Mouse (Mus musculus): ENCODE measurements around the gene Gm10260. TPM values are rescaled to one million over a fixed set of nuclear protein-coding genes. Genes with fewer than 3 reads are reported as not detected.
A peak's percentile ranks its signal among the peaks of the same experiment; 100 is the strongest.

Gene Gm10260
- total and polyA plus RNA-seq, 2 experiments = 6.6 to 10.0 TPM

DNA sequence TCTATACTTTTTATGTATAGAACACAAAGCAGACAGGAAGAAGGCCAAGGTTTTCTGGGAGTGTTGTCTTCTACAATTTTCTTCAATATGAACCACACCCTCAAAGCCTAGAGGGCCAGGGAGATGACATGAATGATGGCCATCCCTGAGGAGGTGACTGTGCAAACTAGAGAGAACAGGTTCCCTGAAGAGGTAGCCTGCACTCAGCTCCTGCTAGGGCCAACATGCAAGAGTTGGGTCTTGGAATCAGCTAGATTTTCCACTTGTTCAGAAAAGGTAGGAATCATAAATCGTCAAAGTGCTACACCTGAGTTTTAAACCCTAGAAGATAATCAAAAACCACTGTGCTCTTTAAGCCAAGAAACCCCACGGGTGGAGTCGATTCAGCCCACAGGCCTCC is 6.2 kb upstream of the Gm10260 start:
- Histone ChIP-seq H3K4me3 (ENCODE audit: insufficient read depth, low read depth, low read length) (no peak overlapping the region), H3K9ac (ENCODE audit: low read depth, low read length) (no peak overlapping the region), H3K36me3 (ENCODE audit: control insufficient read depth, insufficient read depth, low read length) (no peaks in the 10 kb centered on the region), H3K27ac (replicated peaks; ENCODE audit: insufficient read depth, low read depth, low read length) (no peak overlapping the region), H3K4me1 (ENCODE audit: control insufficient read depth, insufficient read depth, low read length) (no peaks in the 10 kb centered on the region), H3K79me2 (ENCODE audit: control insufficient read depth, insufficient read depth, low read length) (no peaks in the 10 kb centered on the region), H3K27me3 (ENCODE audit: control insufficient read depth, insufficient read depth, low read length) (no peaks in the 10 kb centered on the region)
- no peak for DNase-seq (ENCODE audit: extremely low read depth, low read depth, low spot score)
- WGBS = 91% methylated on average over 3 of the region's 3 CpGs
- no peak for TF ChIP-seq CTCF (IDR thresholded peaks at IDR 0.05; ENCODE audit: low read depth, low read length)
- TF ChIP-seq POLR2A (IDR thresholded peaks at IDR 0.05; ENCODE audit: extremely low read depth, insufficient read depth, low read length) = no peak

DNA sequence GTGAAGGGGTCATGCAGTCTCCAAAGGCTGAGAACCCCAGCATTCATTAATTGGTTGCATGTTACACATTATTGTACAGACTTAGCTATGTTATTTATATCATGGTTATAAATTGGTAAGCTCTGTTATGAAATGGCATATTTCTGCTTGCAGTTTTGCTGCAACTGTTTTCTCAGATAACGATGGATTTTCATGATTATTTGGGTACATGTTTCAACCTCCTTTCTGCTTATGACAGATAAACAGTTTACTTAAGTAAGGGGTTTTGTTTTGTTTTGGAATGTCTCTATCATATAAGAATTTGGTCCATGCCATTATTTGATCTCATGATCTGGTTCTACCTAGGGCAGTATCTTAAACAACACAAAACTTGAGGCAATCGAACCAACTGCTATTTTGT is 5.5 kb upstream of the Gm10260 start:
- Histone ChIP-seq H3K9ac (ENCODE audit: low read depth, low read length) (no peak overlapping the region), H3K27ac (replicated peaks; ENCODE audit: insufficient read depth, low read depth, low read length) (no peak overlapping the region), H3K36me3 (ENCODE audit: control insufficient read depth, insufficient read depth, low read length) (no peaks in the 10 kb centered on the region), H3K4me1 (ENCODE audit: control insufficient read depth, insufficient read depth, low read length) (no peaks in the 10 kb centered on the region), H3K79me2 (ENCODE audit: control insufficient read depth, insufficient read depth, low read length) (no peaks in the 10 kb centered on the region), H3K27me3 (ENCODE audit: control insufficient read depth, insufficient read depth, low read length) (no peaks in the 10 kb centered on the region), H3K4me3 (ENCODE audit: insufficient read depth, low read depth, low read length) (no peak overlapping the region)
- TF ChIP-seq CTCF (IDR thresholded peaks at IDR 0.05; ENCODE audit: low read depth, low read length) (no peak), POLR2A (IDR thresholded peaks at IDR 0.05; ENCODE audit: extremely low read depth, insufficient read depth, low read length) (no peak)
- WGBS = 81% methylated on average over 2 of the region's 2 CpGs
- DNase-seq (ENCODE audit: extremely low read depth, low read depth, low spot score) = no peak

DNA sequence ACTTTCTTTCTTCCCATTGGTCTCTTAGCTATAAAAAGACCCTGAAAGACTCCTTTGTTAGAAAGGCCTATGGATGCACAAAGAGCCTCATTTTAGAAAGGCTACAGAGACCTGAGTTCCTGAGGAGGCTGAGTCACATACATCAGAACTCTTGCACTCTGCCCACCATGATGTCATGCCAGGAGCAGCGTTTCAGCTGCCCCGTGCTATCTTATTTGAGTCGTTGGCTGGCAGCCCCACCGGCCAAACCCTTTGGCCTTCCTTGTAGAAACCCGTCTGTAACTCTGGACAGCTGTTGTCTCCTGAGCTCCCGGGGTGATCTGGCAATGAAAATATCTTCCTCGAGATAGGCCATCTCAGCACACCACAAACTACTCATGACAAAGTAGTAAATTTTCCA is 3.6 kb upstream of the Gm10260 start:
- no peak overlapping the region for H3K4me3 ChIP-seq (ENCODE audit: insufficient read depth, low read depth, low read length)
- H3K79me2 ChIP-seq (ENCODE audit: control insufficient read depth, insufficient read depth, low read length) = no peaks in the 10 kb centered on the region
- no peak overlapping the region for H3K27ac ChIP-seq (replicated peaks; ENCODE audit: insufficient read depth, low read depth, low read length)
- H3K9ac ChIP-seq (ENCODE audit: low read depth, low read length) = no peak overlapping the region
- TF ChIP-seq CTCF (IDR thresholded peaks at IDR 0.05; ENCODE audit: low read depth, low read length) (no peak), POLR2A (IDR thresholded peaks at IDR 0.05; ENCODE audit: extremely low read depth, insufficient read depth, low read length) (no peak)
- no peaks in the 10 kb centered on the region for H3K36me3 ChIP-seq (ENCODE audit: control insufficient read depth, insufficient read depth, low read length)
- DNase-seq (ENCODE audit: extremely low read depth, low read depth, low spot score) = no peak
- H3K27me3 ChIP-seq (ENCODE audit: control insufficient read depth, insufficient read depth, low read length) = no peaks in the 10 kb centered on the region
- no peaks in the 10 kb centered on the region for H3K4me1 ChIP-seq (ENCODE audit: control insufficient read depth, insufficient read depth, low read length)
- WGBS = 70% methylated on average over 7 of the region's 7 CpGs

DNA sequence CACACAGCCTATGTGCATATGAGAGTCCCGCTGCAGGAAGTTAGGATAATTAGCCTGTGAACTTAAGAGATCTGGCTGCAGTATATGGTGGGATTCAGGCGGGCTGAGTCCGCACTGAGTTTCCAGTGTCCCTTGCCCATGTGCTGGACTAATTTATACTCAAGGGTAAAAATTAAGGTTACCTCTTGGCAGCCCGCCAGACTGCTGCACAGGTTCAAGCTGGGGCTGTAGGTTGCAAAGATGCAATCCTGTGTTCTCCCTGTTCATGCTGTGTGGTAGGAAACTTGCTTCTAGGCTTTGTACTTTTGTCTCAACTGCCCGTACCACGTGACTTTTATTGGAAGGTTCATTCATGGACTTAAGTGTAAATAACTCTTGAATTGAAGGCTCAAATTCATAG is 3.0 kb upstream of the Gm10260 start:
- H3K9ac ChIP-seq (ENCODE audit: low read depth, low read length) = no peak overlapping the region
- no peak overlapping the region for H3K27ac ChIP-seq (replicated peaks; ENCODE audit: insufficient read depth, low read depth, low read length)
- H3K27me3 ChIP-seq (ENCODE audit: control insufficient read depth, insufficient read depth, low read length) = no peaks in the 10 kb centered on the region
- no peak for TF ChIP-seq CTCF (IDR thresholded peaks at IDR 0.05; ENCODE audit: low read depth, low read length)
- no peak for TF ChIP-seq POLR2A (IDR thresholded peaks at IDR 0.05; ENCODE audit: extremely low read depth, insufficient read depth, low read length)
- no peaks in the 10 kb centered on the region for H3K4me1 ChIP-seq (ENCODE audit: control insufficient read depth, insufficient read depth, low read length)
- no peak overlapping the region for H3K4me3 ChIP-seq (ENCODE audit: insufficient read depth, low read depth, low read length)
- H3K36me3 ChIP-seq (ENCODE audit: control insufficient read depth, insufficient read depth, low read length) = no peaks in the 10 kb centered on the region
- 81% methylated on average over 6 of the region's 6 CpGs for WGBS
- no peaks in the 10 kb centered on the region for H3K79me2 ChIP-seq (ENCODE audit: control insufficient read depth, insufficient read depth, low read length)
- no peak for DNase-seq (ENCODE audit: extremely low read depth, low read depth, low spot score)

DNA sequence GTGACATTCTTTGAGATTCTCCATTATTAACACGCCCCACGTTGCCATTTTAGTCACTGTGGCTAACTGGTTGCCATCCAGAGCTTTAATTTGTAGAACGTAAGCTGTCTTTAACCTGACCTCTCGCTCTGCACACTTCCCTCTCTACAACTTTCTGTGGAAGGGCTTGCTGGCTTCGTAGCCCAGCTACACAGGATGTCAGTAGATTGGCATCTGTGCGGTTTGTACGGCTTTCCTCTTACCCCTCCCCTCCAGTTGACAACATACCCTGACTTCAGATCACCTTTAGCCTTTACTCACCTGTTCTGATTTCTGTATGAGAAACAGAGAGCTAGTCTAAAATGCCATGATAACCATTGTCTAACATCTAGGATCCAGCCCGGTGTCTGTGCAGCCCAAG is 1.7 kb upstream of the Gm10260 start:
- H3K79me2 ChIP-seq (ENCODE audit: control insufficient read depth, insufficient read depth, low read length) = no peaks in the 10 kb centered on the region
- TF ChIP-seq POLR2A (IDR thresholded peaks at IDR 0.05; ENCODE audit: extremely low read depth, insufficient read depth, low read length) (no peak), CTCF (IDR thresholded peaks at IDR 0.05; ENCODE audit: low read depth, low read length) (no peak)
- no peak for DNase-seq (ENCODE audit: extremely low read depth, low read depth, low spot score)
- H3K27ac ChIP-seq (replicated peaks; ENCODE audit: insufficient read depth, low read depth, low read length) = no peak overlapping the region
- 91% methylated on average over 8 of the region's 8 CpGs for WGBS
- H3K27me3 ChIP-seq (ENCODE audit: control insufficient read depth, insufficient read depth, low read length) = no peaks in the 10 kb centered on the region
- H3K9ac ChIP-seq (ENCODE audit: low read depth, low read length) = no peak overlapping the region
- no peak overlapping the region for H3K4me3 ChIP-seq (ENCODE audit: insufficient read depth, low read depth, low read length)
- H3K4me1 ChIP-seq (ENCODE audit: control insufficient read depth, insufficient read depth, low read length) = no peaks in the 10 kb centered on the region
- no peaks in the 10 kb centered on the region for H3K36me3 ChIP-seq (ENCODE audit: control insufficient read depth, insufficient read depth, low read length)

DNA sequence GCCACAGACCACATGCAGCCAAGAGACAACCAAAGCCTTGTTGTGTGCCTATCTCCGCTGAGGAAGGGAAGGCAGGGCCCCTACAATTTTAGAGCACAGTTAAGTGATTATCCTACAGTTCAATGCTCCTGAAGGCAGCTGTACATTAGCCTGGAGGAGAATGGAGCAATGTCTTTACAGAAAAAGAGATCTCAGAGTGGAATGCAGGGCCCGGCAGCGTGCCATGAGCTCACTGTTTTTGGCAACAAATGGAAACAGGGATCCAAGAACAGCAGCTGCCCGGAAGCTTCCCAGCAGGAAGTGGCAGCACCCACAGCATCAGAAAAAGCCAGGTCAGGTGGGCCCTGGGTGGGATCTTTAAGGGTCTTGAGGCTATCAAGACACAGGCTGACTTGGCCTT is 3.4 kb downstream of the Gm10260 start:
- no peaks in the 10 kb centered on the region for H3K36me3 ChIP-seq (ENCODE audit: control insufficient read depth, insufficient read depth, low read length)
- no peak overlapping the region for H3K4me3 ChIP-seq (ENCODE audit: insufficient read depth, low read depth, low read length)
- H3K79me2 ChIP-seq (ENCODE audit: control insufficient read depth, insufficient read depth, low read length) = no peaks in the 10 kb centered on the region
- no peak for TF ChIP-seq POLR2A (IDR thresholded peaks at IDR 0.05; ENCODE audit: extremely low read depth, insufficient read depth, low read length)
- no peak for TF ChIP-seq CTCF (IDR thresholded peaks at IDR 0.05; ENCODE audit: low read depth, low read length)
- H3K4me1 ChIP-seq (ENCODE audit: control insufficient read depth, insufficient read depth, low read length) = no peaks in the 10 kb centered on the region
- WGBS = 85% methylated on average over 4 of the region's 4 CpGs
- peak; percentile 9 for DNase-seq (ENCODE audit: extremely low read depth, low read depth, low spot score)
- no peak overlapping the region for H3K9ac ChIP-seq (ENCODE audit: low read depth, low read length)
- no peaks in the 10 kb centered on the region for H3K27me3 ChIP-seq (ENCODE audit: control insufficient read depth, insufficient read depth, low read length)
- no peak overlapping the region for H3K27ac ChIP-seq (replicated peaks; ENCODE audit: insufficient read depth, low read depth, low read length)
